Mouse (Mus musculus) heart, embryonic 15.5 days (tissue): ENCODE measurements around the gene Fis1. TPM values are rescaled to one million over a fixed set of nuclear protein-coding genes. Genes with fewer than 3 reads are reported as not detected.

Experiments
- ATAC-seq: fragments of 200-750 bp; cut with Nextera tagmentation; replicated peaks from 2 replicates; pipeline ENCODE4 v1.8.0; 2017; ENCODE audit warnings: low read depth, moderate TSS enrichment; ENCODE audit not compliant: insufficient number of reproducible peaks, insufficient read depth, low FRiP score
- H3K27ac ChIP-seq: fragments of 300-500 bp; sonication (generic); 2 replicates; pipeline ENCODE4 v1.5.1; 2015; ENCODE audit warnings: mild to moderate bottlenecking, inconsistent platforms
- H3K27me3 ChIP-seq: fragments of 300-500 bp; sonication (generic); 2 replicates; pipeline ENCODE4 v1.6.1; 2015; ENCODE audit warnings: inconsistent platforms
- H3K36me3 ChIP-seq: fragments of 300-500 bp; sonication (generic); 2 replicates; pipeline ENCODE4 v1.6.1; 2015; ENCODE audit warnings: mild to moderate bottlenecking, inconsistent platforms
- H3K4me1 ChIP-seq: fragments of 300-500 bp; sonication (generic); replicated peaks from 2 replicates; pipeline ENCODE4 v1.6.1; 2015; ENCODE audit warnings: inconsistent platforms
- H3K4me2 ChIP-seq: fragments of 300-500 bp; sonication (generic); 2 replicates; pipeline ENCODE4 v1.6.1; 2015; ENCODE audit warnings: inconsistent platforms, mild to moderate bottlenecking, moderate library complexity
- H3K4me3 ChIP-seq: fragments of 300-500 bp; sonication (generic); 2 replicates; pipeline ENCODE4 v1.5.1; 2015; ENCODE audit warnings: mild to moderate bottlenecking, inconsistent platforms
- H3K9ac ChIP-seq: fragments of 300-500 bp; sonication (generic); 2 replicates; pipeline ENCODE4 v1.6.1; 2015; ENCODE audit warnings: mild to moderate bottlenecking, inconsistent platforms
- H3K9me3 ChIP-seq: fragments of 300-500 bp; sonication (generic); replicated peaks from 2 replicates; pipeline ENCODE4 v1.6.1; 2016; ENCODE audit warnings: inconsistent platforms
- WGBS: fragments of 180-500 bp; shearing (Covaris S2); methylation state at CpG from one replicate; pipeline ENCODE4 v1.1.7; 2015; ENCODE audit warnings: mixed read lengths; 5-methylcytosine and 5-hydroxymethylcytosine counted together
- polyA plus RNA-seq: library from polyadenylated mRNA; unstranded; fragments of >200 nt; fragmentation: Nextera tagmentation; extraction: Ambion mirVana; gene quantifications from 2 replicates; pipeline ENCODE4 v1.2.1, GENCODE M21; 2015

The Fis1 gene
- polyA plus RNA-seq = 221 and 240 TPM in 2 replicates

GRCm38 (mm10) chr5:136953015-136953414 lies at the start of gene Fis1:
Gene Fis1 (plus strand): TSS chr5:136953275.
- Histone ChIP-seq H3K27me3 (no peaks in the 10 kb centered on the region), H3K9ac (peak within 1 kb of the TSS; percentile 89), H3K36me3 (no peaks in the 10 kb centered on the region), H3K9me3 (no peaks in the 10 kb centered on the region), H3K27ac (peak within 1 kb of the TSS; percentile 76), H3K4me2 (peak within 1 kb of the TSS; percentile 68), H3K4me1 (peaks cover 12% of the 10 kb centered on the region), H3K4me3 (peak within 1 kb of the TSS; percentile 92)
- ATAC-seq = peak; percentile 100
- under 1% methylated on average over 23 of the region's 23 CpGs for WGBS

- no peak overlapping the region for H3K4me3 ChIP-seq
- H3K9me3 ChIP-seq = no peaks in the 10 kb centered on the region
- H3K27ac ChIP-seq = no peak overlapping the region
- ATAC-seq = no peak
- no peaks in the 10 kb centered on the region for H3K27me3 ChIP-seq
- peaks cover 11% of the 10 kb centered on the region for H3K4me1 ChIP-seq
- H3K4me2 ChIP-seq = no peak overlapping the region
- H3K9ac ChIP-seq = no peak overlapping the region
- 54% methylated on average over 3 of the region's 3 CpGs for WGBS
- no peaks in the 10 kb centered on the region for H3K36me3 ChIP-seq
Observed at GRCm38 (mm10) chr5:136904621-136905020, 48.5 kb upstream of the Fis1 start.

GRCm38 (mm10) chr5:136905630-136906029 lies 47.4 kb upstream of the Fis1 start:
- Histone ChIP-seq H3K27ac (no peak overlapping the region), H3K27me3 (no peaks in the 10 kb centered on the region), H3K4me3 (no peak overlapping the region), H3K4me1 (peaks cover 5% of the 10 kb centered on the region; the same call in 1 of the 2 replicates), H3K9me3 (no peaks in the 10 kb centered on the region), H3K4me2 (no peak overlapping the region), H3K9ac (no peak overlapping the region), H3K36me3 (no peaks in the 10 kb centered on the region)
- no peak for ATAC-seq
- WGBS = 49% methylated on average over 7 of the region's 7 CpGs

- ATAC-seq = no peak
- Histone ChIP-seq H3K36me3 (peaks cover 5% of the 10 kb centered on the region; the same call in 1 of the 2 replicates), H3K9ac (0 out of 2 replicates have a peak overlapping the region, but pooled peaks have one; percentile 40), H3K4me1 (peaks cover 5% of the 10 kb centered on the region; the same call in 1 of the 2 replicates), H3K27me3 (no peaks in the 10 kb centered on the region), H3K27ac (no peak overlapping the region), H3K4me3 (peak overlapping the region; percentile 75), H3K9me3 (no peaks in the 10 kb centered on the region), H3K4me2 (peak overlapping the region; percentile 76)
- WGBS = 43% methylated on average over 9 of the region's 9 CpGs
Observed at GRCm38 (mm10) chr5:136907587-136907986, 45.5 kb upstream of the Fis1 start.

DNA sequence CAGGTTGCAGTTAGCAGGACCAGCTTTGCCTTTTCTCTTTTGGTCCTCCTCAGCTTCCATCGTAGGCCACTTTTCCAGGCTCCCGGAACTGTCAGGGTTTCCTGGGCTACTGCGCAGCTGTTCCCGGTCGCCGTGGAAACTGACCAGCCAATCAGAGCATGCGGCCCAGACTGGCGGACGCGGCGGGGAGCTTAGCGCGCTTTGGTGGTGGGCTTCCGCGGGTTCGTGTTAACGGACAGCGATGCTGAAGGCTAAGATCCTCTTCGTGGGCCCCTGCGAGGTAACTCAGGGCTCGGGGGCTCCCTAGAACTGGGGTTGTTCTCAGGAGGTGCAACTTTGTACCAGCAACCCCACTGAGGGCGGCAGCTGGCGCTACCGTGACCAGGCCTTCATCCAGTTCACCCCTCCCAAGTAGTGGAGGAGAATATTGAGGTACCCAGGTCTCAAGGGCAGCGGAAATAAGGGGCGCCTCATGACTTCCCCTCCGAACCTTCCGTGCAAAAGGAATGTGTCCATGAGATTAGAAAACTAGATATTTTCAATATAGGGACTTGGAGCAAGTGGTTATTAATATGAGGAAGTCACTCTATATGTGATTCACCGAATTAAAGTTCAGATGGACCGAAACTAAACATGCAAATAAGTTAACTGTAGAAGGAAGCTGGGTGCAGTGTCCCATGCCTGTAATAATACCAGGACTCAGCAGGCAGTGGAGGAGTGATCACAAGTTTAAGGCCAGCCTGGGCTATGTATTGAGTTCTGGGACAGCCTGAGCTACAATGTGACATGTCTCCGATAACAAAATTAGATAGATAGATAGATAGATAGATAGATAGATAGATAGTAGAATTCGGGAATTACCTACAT lies 44.9 kb upstream of the Fis1 start, which contains the start of gene Ift22:
Gene Ift22, plus strand, starts transcription at position 160 of the 867 bp plus-strand sequence.
- Histone ChIP-seq H3K27ac (no peak within 1 kb of the TSS), H3K4me1 (peaks cover 5% of the 10 kb centered on the region; the same call in 1 of the 2 replicates), H3K36me3 (peaks cover 5% of the 10 kb centered on the region; the same call in 1 of the 2 replicates), H3K9ac (peak within 1 kb of the TSS; percentile 71), H3K4me3 (peak within 1 kb of the TSS; percentile 75), H3K9me3 (no peaks in the 10 kb centered on the region), H3K4me2 (peak within 1 kb of the TSS; percentile 76), H3K27me3 (no peaks in the 10 kb centered on the region)
- peak; percentile 92 for ATAC-seq
- 7% methylated on average over 32 of the region's 32 CpGs for WGBS

DNA sequence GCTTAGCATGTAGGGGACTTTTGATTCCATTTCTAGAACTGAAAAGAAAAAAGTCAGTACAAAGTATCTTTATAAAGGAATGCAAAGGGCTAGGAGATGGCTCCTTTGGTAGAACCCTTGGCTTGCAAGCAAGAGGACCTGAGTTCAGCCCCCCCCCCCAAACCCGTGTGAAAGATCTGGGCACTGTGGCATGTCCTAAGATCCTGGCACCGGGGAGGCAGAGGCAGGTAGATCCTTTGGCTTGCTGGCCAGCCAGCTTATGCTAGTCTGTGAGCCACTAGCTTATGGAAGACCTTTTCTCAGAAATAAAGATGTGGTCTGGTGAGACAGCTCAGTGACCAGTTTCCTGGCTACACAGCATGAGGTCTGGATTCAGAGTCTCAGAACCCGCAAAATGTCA lies 38.9 kb upstream of the Fis1 start:
- Histone ChIP-seq H3K4me1 (no peaks in the 10 kb centered on the region), H3K9me3 (no peaks in the 10 kb centered on the region), H3K27ac (no peak overlapping the region), H3K4me3 (no peak overlapping the region), H3K27me3 (no peaks in the 10 kb centered on the region), H3K9ac (no peak overlapping the region), H3K36me3 (peaks cover 5% of the 10 kb centered on the region; the same call in 1 of the 2 replicates), H3K4me2 (no peak overlapping the region)
- WGBS = 87% methylated on average over 3 of the region's 3 CpGs
- ATAC-seq = no peak

GRCm38 (mm10) chr5:136917613-136918242 lies 35.3 kb upstream of the Fis1 start:
- no peaks in the 10 kb centered on the region for H3K27me3 ChIP-seq
- WGBS = 94% methylated on average over 8 of the region's 8 CpGs
- ATAC-seq = no peak
- H3K4me2 ChIP-seq = no peak overlapping the region
- no peak overlapping the region for H3K4me3 ChIP-seq
- H3K9me3 ChIP-seq = no peaks in the 10 kb centered on the region
- H3K36me3 ChIP-seq = no peaks in the 10 kb centered on the region
- no peak overlapping the region for H3K9ac ChIP-seq
- H3K4me1 ChIP-seq = peaks cover 6% of the 10 kb centered on the region
- no peak overlapping the region for H3K27ac ChIP-seq

DNA sequence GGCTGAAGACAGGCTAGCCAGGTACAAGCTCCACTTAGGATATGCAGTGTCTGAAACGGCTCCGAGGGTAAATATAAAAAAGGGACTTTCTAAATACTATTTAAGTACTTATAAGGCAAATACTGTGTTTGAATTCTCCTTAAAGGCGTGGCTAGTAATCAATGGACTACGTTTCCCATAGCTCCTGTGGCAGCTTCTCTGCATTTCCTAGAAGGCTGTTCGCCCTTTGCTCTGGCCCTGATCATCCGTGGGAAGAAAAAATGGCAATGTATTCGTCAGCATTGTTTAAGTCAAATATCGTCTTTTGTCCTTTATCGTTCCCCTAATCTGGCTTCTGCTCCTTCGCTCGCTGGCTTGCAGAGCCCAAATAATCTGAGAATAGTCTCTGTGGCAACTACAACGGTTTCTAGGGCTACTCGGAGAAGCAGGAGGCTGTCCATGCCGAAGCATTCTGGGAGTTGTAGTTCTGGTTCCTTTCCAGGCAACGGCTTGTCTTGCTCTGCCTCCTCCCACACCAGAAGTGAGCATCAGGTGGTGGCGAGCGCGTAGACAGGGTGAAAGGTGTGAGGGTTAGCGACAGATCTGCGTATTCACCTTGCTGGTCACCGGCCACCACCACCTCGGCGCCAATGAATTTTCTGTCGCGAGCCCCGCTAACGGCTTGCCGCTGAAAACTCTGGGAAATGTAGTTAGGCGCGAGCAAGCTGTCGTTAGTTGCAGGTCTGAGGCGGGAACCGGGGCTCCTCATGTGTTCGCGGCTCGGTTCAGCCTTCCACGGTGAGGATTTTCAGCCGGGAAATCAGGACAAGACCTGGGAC lies 34.2 kb upstream of the Fis1 start:
- Histone ChIP-seq H3K9ac (peak overlapping the region; percentile 70), H3K36me3 (no peaks in the 10 kb centered on the region), H3K4me1 (peaks cover 6% of the 10 kb centered on the region), H3K4me3 (peak overlapping the region; percentile 77), H3K27me3 (no peaks in the 10 kb centered on the region), H3K9me3 (no peaks in the 10 kb centered on the region), H3K4me2 (peak overlapping the region; percentile 93), H3K27ac (no peak overlapping the region; the same call in 1 of the 2 replicates)
- WGBS = 2% methylated on average over 38 of the region's 38 CpGs
- peak; percentile 78 for ATAC-seq

DNA sequence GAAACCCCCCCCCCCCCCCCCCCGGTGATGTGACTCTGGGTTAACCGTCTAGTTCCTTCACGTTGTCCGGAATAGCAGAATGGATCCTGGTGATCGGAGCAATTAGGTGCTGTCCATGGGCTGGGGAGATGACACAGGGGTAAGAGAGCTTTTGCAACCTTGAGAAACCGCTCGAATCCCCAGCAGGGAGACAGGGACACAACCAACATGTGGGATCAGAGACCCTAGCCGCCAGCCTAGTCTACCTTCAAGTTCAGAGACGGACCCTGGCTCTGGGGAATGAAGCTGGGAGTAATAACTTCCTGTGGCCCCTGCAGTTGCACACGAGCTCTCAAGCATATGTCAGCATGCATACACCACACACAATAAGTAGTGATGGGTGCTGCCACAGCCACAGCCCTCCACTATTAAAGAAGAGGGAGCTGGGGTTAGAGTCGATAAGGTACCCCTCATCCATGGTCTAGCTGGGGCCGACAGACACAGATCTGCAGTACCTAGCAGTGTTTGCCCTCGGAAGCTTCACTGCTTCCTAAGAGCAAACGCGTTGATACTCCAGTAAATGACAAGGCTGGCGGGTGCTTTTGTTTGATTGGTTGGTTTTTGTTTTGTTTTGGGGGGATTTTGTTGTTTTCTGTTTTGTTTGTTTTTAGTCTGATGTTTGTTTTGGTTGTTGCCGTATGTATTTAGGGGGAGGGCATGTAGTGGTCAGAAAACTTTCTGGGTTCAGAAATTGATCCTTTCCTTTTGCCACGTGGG lies 33.4 kb upstream of the Fis1 start:
- H3K9me3 ChIP-seq = no peaks in the 10 kb centered on the region
- no peak for ATAC-seq
- peak overlapping the region; percentile 93 for H3K4me2 ChIP-seq
- peak overlapping the region; percentile 70 for H3K9ac ChIP-seq
- no peak overlapping the region; the same call in 1 of the 2 replicates for H3K27ac ChIP-seq
- peak overlapping the region; percentile 77 for H3K4me3 ChIP-seq
- no peaks in the 10 kb centered on the region for H3K36me3 ChIP-seq
- 25% methylated on average over 16 of the region's 18 CpGs for WGBS
- H3K4me1 ChIP-seq = peaks cover 6% of the 10 kb centered on the region
- H3K27me3 ChIP-seq = no peaks in the 10 kb centered on the region

GRCm38 (mm10) chr5:136922830-136923229 lies 30.2 kb upstream of the Fis1 start:
- no peaks in the 10 kb centered on the region for H3K27me3 ChIP-seq
- no peak overlapping the region for H3K27ac ChIP-seq
- H3K4me3 ChIP-seq = no peak overlapping the region
- peaks cover 4% of the 10 kb centered on the region; the same call in 1 of the 2 replicates for H3K36me3 ChIP-seq
- 78% methylated on average over 9 of the region's 9 CpGs for WGBS
- no peaks in the 10 kb centered on the region for H3K9me3 ChIP-seq
- no peak overlapping the region for H3K9ac ChIP-seq
- H3K4me1 ChIP-seq = peaks cover 6% of the 10 kb centered on the region
- no peak for ATAC-seq
- no peak overlapping the region for H3K4me2 ChIP-seq
